Mouse (Mus musculus): ENCODE measurements around the gene Got2.

GRCm38 (mm10) chr8:95887578-95888284 lies 616 bp downstream of the Got2 start:
- 0 out of 2 replicates have a peak, but pooled peaks have one; percentile 21 for TF ChIP-seq POLR2A (IDR thresholded peaks at IDR 0.05; ENCODE audit: borderline replicate concordance, insufficient read depth, low read length)
- TF ChIP-seq CTCF (IDR thresholded peaks at IDR 0.05; ENCODE audit: borderline replicate concordance, insufficient read depth, low read depth, low read length) = no peak
